Mouse (Mus musculus) embryonic facial prominence, embryonic 10.5 days (tissue): ENCODE measurements at regions not wholly inside any gene's neighbourhood (a gene's known extent, or its start where the extent isn't known, plus 50 kb on each side); places are given as distances from the start of the nearest gene placed in this dataset.

Experiments used
- DNase-seq: peaks from one replicate; pipeline ENCODE4 v3.0.0-alpha.2; 2017; ENCODE audit warnings: low spot score
- H3K27ac ChIP-seq: fragments of 300-500 bp; sonication (generic); replicated peaks from 2 replicates; pipeline ENCODE4 v1.5.1; 2016; ENCODE audit warnings: mild to moderate bottlenecking
- H3K27me3 ChIP-seq: fragments of 300-500 bp; sonication (generic); replicated peaks from 2 replicates; pipeline ENCODE4 v1.6.1; 2016; ENCODE audit warnings: low read depth, mild to moderate bottlenecking; ENCODE audit not compliant: poor library complexity, severe bottlenecking
- H3K36me3 ChIP-seq: fragments of 300-500 bp; sonication (generic); replicated peaks from 2 replicates; pipeline ENCODE4 v1.6.1; 2016; ENCODE audit warnings: mild to moderate bottlenecking, moderate library complexity
- H3K4me1 ChIP-seq: fragments of 300-500 bp; sonication (generic); 2 replicates; pipeline ENCODE4 v1.6.1; 2016
- H3K4me3 ChIP-seq: fragments of 300-500 bp; sonication (generic); 2 replicates; pipeline ENCODE4 v1.5.1; 2016; ENCODE audit warnings: mild to moderate bottlenecking, moderate library complexity
- H3K9me3 ChIP-seq: fragments of 300-500 bp; sonication (generic); 2 replicates; pipeline ENCODE4 v1.6.1; 2016; ENCODE audit warnings: mild to moderate bottlenecking
- WGBS: fragments of 180-500 bp; shearing (Covaris S2); methylation state at CpG from one replicate; pipeline ENCODE4 v1.1.7; 2016; 5-methylcytosine and 5-hydroxymethylcytosine counted together

DNA sequence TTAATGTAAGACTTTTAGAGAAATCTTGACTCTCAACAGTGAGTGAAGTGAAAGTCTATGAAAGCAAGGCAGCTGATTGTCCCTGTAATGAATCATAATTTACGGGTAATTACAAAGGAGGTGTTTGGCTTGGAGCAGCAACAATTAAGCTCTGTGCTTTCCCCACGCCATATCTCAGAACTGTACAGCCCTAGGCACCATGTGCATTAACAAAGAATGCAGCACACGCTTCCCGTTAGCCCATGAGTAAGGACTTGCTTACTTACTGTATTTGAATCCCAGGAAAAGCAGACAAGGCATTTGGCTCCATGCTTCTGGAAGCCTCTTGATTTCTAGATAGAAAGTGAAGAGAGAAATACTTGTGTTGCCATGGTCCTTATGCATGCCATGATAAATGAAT lies 354.2 kb upstream of the Hs6st1 start:
- Histone ChIP-seq H3K4me1 (no peaks in the 10 kb centered on the region), H3K36me3 (no peaks in the 10 kb centered on the region), H3K9me3 (no peaks in the 10 kb centered on the region), H3K27me3 (no peaks in the 10 kb centered on the region), H3K4me3 (no peak overlapping the region), H3K27ac (no peak overlapping the region)
- no peak for DNase-seq
- 81% methylated on average over 4 of the region's 4 CpGs for whole genome bisulfite sequencing

DNA sequence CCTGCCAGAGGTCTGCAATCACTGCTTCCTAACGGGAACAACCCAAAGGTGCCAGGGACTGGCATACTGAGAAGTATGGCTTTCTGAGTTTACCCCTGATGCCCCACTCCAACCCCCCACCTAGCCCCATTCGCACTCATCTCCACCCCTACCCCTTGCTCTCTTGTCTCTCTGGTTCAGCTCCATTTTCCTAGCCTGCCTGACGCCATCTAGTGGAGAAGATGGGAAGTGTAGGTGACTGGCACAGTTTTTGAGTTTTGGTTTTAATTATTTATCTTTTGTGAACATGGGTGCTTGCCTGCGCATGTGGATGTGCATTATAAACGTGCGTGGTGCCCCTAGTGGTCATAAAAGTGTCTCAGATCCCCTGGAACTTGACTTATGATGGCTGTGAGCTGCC lies 352.3 kb upstream of the Hs6st1 start:
- Histone ChIP-seq H3K27ac (no peak overlapping the region), H3K27me3 (no peaks in the 10 kb centered on the region), H3K36me3 (no peaks in the 10 kb centered on the region), H3K4me1 (no peaks in the 10 kb centered on the region), H3K9me3 (no peaks in the 10 kb centered on the region), H3K4me3 (no peak overlapping the region)
- WGBS, result 63% methylated on average over 6 of the region's 6 CpGs
- DNase-seq, result no peak

DNA sequence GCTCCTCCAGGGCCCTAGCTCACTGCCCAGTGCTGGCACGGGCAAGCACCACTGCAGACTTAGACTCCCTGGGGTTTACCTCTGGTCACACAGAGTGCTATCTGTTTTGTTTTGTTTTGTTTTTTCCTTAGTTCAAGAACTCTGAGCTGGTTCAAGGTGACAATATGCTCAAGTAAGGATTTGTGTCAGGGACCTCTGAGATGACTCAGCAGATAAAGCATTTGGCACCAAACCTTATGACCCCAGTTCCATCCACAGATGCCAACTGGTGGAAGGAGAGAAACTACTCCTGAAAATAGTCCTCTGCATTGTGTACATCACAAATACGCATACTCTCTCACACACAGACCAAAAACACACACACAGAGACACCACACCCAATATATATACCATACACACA lies 351.0 kb upstream of the Hs6st1 start:
- no peak overlapping the region for H3K27ac ChIP-seq
- no peaks in the 10 kb centered on the region for H3K27me3 ChIP-seq
- H3K36me3 ChIP-seq, result no peaks in the 10 kb centered on the region
- 87% methylated on average over 2 of the region's 2 CpGs for WGBS
- H3K4me1 ChIP-seq, result no peaks in the 10 kb centered on the region
- no peak for DNase-seq
- no peak overlapping the region for H3K4me3 ChIP-seq
- H3K9me3 ChIP-seq, result no peaks in the 10 kb centered on the region

DNA sequence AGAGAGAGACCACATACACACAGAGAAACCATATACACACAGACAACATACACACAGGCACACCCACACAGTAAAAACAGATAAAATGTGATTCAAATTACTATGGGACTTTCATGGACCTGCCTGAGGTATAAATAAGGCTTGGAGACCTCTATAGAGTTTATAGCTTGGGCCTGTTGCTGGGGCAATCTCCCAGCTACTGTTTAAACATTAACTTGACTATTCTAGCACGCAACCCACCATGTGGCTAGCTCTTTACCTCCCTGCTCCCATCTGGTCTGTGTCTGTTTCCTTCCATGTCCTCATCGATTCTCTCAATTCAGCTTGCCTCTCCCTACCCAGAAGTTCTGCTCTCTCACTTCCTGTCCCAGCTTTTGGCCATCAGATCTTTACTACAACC lies 350.5 kb upstream of the Hs6st1 start:
- Histone ChIP-seq H3K9me3 (no peaks in the 10 kb centered on the region), H3K4me1 (no peaks in the 10 kb centered on the region), H3K27me3 (no peaks in the 10 kb centered on the region), H3K27ac (no peak overlapping the region), H3K36me3 (no peaks in the 10 kb centered on the region), H3K4me3 (no peak overlapping the region)
- 90% methylated on average over 2 of the region's 2 CpGs for WGBS
- no peak for DNase-seq

DNA sequence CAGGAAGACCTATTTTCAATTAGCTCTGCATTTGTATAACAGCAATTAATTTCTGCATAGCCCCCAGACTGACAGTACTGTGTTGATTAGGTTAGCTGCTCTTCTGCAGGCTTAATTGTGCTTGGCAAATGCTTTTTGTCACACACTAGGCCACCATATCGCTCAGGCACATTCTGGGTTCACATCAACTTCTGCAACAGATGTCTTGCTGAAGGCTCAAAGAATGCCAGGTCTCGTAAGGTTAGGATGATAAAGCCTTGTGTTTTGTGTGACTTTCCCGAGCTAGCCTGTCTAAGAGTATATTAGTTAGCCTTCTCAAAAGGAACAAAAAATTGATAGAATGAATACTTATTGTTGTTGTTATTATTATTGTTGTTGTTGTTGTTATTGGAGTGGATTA lies 348.1 kb upstream of the Hs6st1 start:
- H3K36me3 ChIP-seq, result no peaks in the 10 kb centered on the region
- no peak overlapping the region for H3K4me3 ChIP-seq
- H3K4me1 ChIP-seq, result no peaks in the 10 kb centered on the region
- H3K27me3 ChIP-seq, result no peaks in the 10 kb centered on the region
- DNase-seq, result no peak
- 83% methylated on average over 3 of the region's 3 CpGs for WGBS
- H3K27ac ChIP-seq, result no peak overlapping the region
- H3K9me3 ChIP-seq, result no peaks in the 10 kb centered on the region

DNA sequence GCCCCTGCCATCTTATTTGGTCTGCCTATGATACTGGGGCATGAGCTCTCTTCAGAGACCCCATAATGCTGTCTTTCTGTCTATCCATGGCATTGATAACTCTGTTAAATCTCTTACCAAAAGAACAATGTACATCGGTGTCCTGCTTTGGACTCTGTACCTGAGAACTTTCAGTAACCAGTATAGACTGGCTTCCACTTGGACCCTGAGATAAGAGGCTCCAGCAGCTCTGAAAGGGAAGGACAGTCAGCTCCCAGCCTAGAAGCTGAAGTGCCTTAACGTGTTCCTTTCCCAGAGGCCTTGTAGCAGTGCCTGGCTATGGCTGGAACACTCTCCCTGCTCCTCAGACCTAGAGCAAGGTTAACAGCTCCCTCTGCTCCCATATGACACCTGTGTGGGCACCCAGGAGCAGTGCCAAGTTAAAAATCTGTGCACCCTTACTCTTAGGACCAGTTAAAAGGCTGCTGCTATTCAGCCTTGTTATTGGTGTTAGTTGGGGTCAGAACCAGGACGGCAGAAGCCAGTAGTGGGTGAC lies 343.8 kb upstream of the Hs6st1 start:
- DNase-seq, result no peak
- no peaks in the 10 kb centered on the region for H3K9me3 ChIP-seq
- H3K27ac ChIP-seq, result no peak overlapping the region
- no peaks in the 10 kb centered on the region for H3K4me1 ChIP-seq
- no peaks in the 10 kb centered on the region for H3K27me3 ChIP-seq
- no peaks in the 10 kb centered on the region for H3K36me3 ChIP-seq
- H3K4me3 ChIP-seq, result no peak overlapping the region
- WGBS, result 80% methylated on average over 3 of the region's 3 CpGs

DNA sequence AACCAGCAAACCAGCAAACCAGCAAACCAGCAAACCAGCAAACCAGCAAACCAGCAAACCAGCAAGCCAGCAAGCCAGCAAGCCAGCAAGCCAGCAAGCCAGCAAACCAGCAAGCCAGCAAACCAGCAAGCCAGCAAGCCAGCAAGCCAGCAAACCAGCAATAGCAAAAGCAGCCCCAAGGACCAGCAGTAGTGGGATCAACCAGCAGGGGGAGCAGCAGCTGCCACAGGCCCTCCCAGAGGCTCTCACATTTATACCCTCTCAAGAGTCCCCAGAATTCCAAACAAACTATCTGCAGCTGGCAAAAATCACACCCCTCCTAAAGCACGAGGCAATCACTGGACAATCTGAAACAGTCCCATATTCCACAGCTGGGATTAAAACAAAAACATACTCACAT lies 341.6 kb upstream of the Hs6st1 start:
- H3K4me3 ChIP-seq, result no peak overlapping the region
- H3K27me3 ChIP-seq, result no peaks in the 10 kb centered on the region
- 18% methylated on average over 1 of the region's 1 CpGs for WGBS
- no peaks in the 10 kb centered on the region for H3K9me3 ChIP-seq
- H3K36me3 ChIP-seq, result no peaks in the 10 kb centered on the region
- no peak overlapping the region for H3K27ac ChIP-seq
- DNase-seq, result peak; percentile 80
- H3K4me1 ChIP-seq, result no peaks in the 10 kb centered on the region

DNA sequence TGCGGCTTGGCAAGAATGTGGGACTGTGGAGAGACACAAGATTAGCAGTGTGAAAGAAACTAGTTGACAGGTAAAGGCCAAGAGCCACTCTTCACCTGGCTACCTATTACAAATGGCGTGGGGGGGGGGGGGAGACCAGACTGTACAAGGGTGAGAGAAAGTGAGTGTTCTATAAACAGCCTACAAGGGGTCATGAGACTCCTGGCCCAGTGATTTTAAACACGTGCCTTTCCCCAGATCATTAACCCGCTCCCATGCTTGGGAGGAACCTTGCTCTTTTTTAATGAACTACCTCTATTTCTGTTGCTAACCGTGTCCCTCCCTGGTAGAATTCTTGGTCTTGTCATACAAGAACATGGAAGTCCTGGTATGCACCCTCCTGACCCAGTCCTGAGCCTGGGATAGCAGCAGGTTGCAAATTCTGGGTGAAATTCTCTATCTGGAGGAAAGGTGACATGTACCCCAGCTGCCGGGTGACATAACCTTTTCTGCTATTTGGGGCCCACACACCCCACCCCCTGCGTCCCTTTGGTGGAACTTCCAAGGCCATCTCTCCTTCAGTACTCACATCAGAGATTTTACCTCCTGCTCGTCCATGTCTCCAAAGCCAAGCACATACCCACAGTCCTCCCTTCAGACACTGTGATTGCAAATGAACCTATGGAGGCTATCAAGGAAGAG lies 340.8 kb upstream of the Hs6st1 start:
- no peak overlapping the region for H3K27ac ChIP-seq
- no peaks in the 10 kb centered on the region for H3K27me3 ChIP-seq
- H3K4me3 ChIP-seq, result no peak overlapping the region
- H3K36me3 ChIP-seq, result no peaks in the 10 kb centered on the region
- no peaks in the 10 kb centered on the region for H3K4me1 ChIP-seq
- no peaks in the 10 kb centered on the region for H3K9me3 ChIP-seq
- no peak for DNase-seq
- 91% methylated on average over 8 of the region's 8 CpGs for WGBS

DNA sequence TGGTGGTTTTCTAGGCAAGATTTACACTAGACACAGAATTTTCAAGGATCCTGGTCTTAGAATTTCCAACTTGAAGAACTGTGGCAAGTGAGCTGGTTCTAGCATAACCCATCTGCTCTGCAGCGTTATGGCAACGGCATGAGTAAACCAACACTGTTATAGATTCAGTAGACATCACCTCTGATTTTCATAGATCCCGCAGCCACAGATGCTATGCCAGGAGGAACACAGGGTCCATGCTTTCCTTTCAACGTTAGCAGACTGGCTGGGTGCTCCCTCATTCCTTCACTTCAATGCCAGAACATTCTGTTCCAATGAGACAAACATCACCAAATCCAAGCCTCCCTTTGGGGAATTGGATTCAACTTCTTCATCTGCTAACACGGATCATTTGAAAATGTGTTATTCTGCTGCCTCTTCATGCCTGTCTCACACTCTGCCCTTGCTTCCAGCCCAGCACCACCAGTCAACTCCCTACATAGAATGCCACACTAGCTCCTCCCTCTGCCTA lies 338.4 kb upstream of the Hs6st1 start:
- no peak for DNase-seq
- no peaks in the 10 kb centered on the region for H3K9me3 ChIP-seq
- WGBS, result 86% methylated on average over 5 of the region's 5 CpGs
- H3K4me1 ChIP-seq, result no peaks in the 10 kb centered on the region
- H3K36me3 ChIP-seq, result no peaks in the 10 kb centered on the region
- no peaks in the 10 kb centered on the region for H3K27me3 ChIP-seq
- no peak overlapping the region for H3K4me3 ChIP-seq
- H3K27ac ChIP-seq, result no peak overlapping the region

DNA sequence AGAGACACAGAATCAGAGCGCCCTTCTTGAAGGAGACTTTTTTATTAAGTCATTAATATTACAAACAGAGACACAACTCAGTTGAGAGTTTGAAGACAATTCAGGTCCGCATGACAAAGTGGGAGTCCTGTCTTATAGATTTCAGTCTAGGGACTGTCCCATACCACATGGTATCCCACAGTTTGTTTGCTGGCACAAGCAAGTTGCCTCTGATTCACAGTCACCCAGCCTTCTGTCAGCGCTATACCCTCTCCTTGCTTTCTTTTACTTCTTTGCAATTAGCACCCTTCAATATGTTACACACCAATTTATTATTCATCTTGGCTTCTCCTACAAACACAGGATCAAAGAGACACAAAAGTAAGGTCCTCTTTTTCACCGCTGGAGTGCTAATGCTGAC lies 337.9 kb upstream of the Hs6st1 start:
- no peaks in the 10 kb centered on the region for H3K9me3 ChIP-seq

DNA sequence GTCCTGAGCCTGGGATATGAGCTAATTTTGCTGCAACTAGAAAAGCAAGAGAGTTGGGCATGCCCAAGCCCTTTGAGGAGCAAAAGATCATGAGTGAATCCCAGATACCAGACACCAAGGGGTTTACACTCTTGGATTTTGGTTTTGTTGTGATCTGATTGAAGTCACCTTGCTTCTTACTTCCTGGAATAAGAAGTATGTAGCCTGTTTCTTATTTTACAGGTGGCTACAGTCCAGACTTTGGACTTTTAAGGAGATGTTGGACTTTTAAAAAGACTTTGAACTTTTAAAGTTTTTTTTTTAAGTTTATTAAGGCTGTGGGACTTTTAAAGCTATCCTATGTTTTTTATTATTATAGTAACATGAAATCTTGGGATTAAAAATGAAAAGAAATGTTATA lies 332.0 kb upstream of the Hs6st1 start:
- Histone ChIP-seq H3K36me3 (no peaks in the 10 kb centered on the region), H3K4me1 (no peaks in the 10 kb centered on the region), H3K27me3 (no peaks in the 10 kb centered on the region), H3K4me3 (no peak overlapping the region), H3K27ac (no peak overlapping the region), H3K9me3 (no peaks in the 10 kb centered on the region)
- no peak for DNase-seq

More for the DNA sequence above, 337.9 kb upstream of the Hs6st1 start:
- Histone ChIP-seq H3K36me3 (no peaks in the 10 kb centered on the region), H3K4me3 (no peak overlapping the region), H3K27me3 (no peaks in the 10 kb centered on the region), H3K4me1 (no peaks in the 10 kb centered on the region), H3K27ac (no peak overlapping the region)
- 90% methylated on average over 4 of the region's 4 CpGs for WGBS
- DNase-seq, result no peak

DNA sequence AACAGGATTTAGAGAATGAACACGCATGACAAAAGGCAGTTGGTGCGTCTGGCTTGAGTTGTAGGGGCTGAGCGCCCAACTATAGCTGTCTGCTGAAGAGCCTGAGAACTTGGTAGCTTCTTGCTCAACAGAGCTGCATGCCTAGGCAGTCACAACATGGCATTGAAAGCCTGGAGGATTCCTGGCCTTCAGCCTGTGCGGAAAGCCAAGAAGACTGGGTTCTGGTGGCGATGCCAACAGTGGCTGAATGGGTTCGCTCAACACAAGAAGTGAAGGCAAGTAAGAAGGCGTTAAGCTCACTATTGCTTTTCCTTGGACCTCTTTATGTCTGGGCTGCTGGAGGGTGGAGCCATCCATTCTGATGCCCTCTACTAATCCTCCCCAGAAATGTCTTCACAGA lies 318.6 kb upstream of the Hs6st1 start:
- 90% methylated on average over 7 of the region's 7 CpGs for WGBS
- Histone ChIP-seq H3K27me3 (no peaks in the 10 kb centered on the region), H3K9me3 (no peaks in the 10 kb centered on the region), H3K4me1 (peaks cover 4% of the 10 kb centered on the region; the same call in 1 of the 2 replicates), H3K4me3 (no peak overlapping the region), H3K36me3 (no peaks in the 10 kb centered on the region), H3K27ac (no peak overlapping the region)
- DNase-seq, result no peak

DNA sequence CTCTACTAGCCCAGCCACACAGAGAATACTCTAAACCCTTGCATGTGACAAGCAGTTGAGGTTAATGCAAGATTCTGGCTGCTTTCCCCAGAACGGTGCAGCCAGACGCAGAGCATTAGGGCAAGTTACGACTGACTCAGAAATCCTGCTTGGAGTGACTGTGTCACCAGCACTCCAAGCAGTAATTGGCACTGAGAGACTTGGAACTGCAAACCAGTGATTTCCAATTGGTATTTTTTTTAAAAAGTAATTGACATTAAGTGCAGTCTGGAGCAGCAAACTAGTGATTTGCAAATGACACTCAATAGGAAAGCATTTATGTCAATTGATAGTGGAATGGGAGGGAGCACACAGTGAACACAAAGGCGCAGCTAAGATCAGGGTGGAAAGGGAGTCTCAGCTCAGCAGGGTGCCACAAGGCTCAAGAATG lies 318.1 kb upstream of the Hs6st1 start:
- H3K36me3 ChIP-seq, result no peaks in the 10 kb centered on the region
- DNase-seq, result no peak
- H3K9me3 ChIP-seq, result no peaks in the 10 kb centered on the region
- WGBS, result 22% methylated on average over 4 of the region's 4 CpGs
- H3K27me3 ChIP-seq, result no peaks in the 10 kb centered on the region
- no peak overlapping the region for H3K4me3 ChIP-seq
- H3K27ac ChIP-seq, result no peak overlapping the region
- peaks cover 4% of the 10 kb centered on the region; the same call in 1 of the 2 replicates for H3K4me1 ChIP-seq
